Mouse (Mus musculus) gastrocnemius, postnatal 25 days (tissue): ENCODE results near the gene Hrk. TPM values are rescaled to one million over a fixed set of nuclear protein-coding genes. Genes with fewer than 3 reads are reported as not detected.

Experiments
- DNase-seq: peaks from one replicate; pipeline ENCODE4 v3.0.0; 2022
- total RNA-seq, 2 experiments: library from RNA; stranded (reverse); gene quantifications; 1 replicate in 1 of 2; 2 replicates in 1 of 2; pipeline ENCODE4 v1.2.3; 2021

Gene Hrk
- total RNA-seq, 2 experiments from 2014 or later = 0.15 to 0.32 TPM

- DNase-seq = no peak
Observed at GRCm38 (mm10) chr5:118223142-118223757, 58.8 kb downstream of the Hrk start.

- no peak for DNase-seq
Observed at GRCm38 (mm10) chr5:118230071-118230611, 65.7 kb downstream of the Hrk start.

GRCm38 (mm10) chr5:118236891-118237290, 72.4 kb downstream of the Hrk start:
- DNase-seq = no peak

Other genes starting within 250 kb of the Hrk start
- 10 to 100 TPM in 1 of 2 experiments, 1 to 10 TPM in 1; 8.1 to 12.9 TPM for gene Fbxo21, start 187.9 kb upstream of the Hrk start, total RNA-seq
- 1 to 10 TPM in 1 of 2 experiments, under 1 TPM in 1; 0.28 to 1.0 TPM for gene Tesc, start 136.9 kb upstream of the Hrk start, total RNA-seq
- 10 to 100 TPM; 18.5 to 20.1 TPM for gene Fbxw8, start 9.2 kb upstream of the Hrk start, total RNA-seq
- 1 to 10 TPM in 1 of 2 experiments, under 1 TPM in 1; 1.00 to 1.1 TPM for gene Rnft2, start 80.5 kb downstream of the Hrk start, total RNA-seq
- 1 to 10 TPM; 3.8 to 4.1 TPM for gene 2410131K14Rik, start 80.6 kb downstream of the Hrk start, total RNA-seq